Mouse (Mus musculus) gastrocnemius, postnatal 25 days (tissue): ENCODE measurements around the gene Krt9. TPM values are rescaled to one million over a fixed set of nuclear protein-coding genes. Genes with fewer than 3 reads are reported as not detected.
"Not testable (repeated sequence)": the region's sequence is repeated elsewhere in the genome, so short reads cannot be mapped to it uniquely, and the experiment has no call there.

Experiments
- DNase-seq: peaks from one replicate; pipeline ENCODE4 v3.0.0; 2022
- long read RNA-seq, 2 experiments: library from polyadenylated mRNA; stranded (forward); transcript quantifications; one replicate each; pipeline ENCODE4 v2.0.0; 2021
- total RNA-seq, 2 experiments: library from RNA; stranded (reverse); gene quantifications; 1 replicate in 1 of 2; 2 replicates in 1 of 2; pipeline ENCODE4 v1.2.3; 2021

The Krt9 gene
- not detected for total RNA-seq
- long read RNA-seq, experiment 1: 0 reads
- long read RNA-seq, experiment 2: 0 reads

DNA sequence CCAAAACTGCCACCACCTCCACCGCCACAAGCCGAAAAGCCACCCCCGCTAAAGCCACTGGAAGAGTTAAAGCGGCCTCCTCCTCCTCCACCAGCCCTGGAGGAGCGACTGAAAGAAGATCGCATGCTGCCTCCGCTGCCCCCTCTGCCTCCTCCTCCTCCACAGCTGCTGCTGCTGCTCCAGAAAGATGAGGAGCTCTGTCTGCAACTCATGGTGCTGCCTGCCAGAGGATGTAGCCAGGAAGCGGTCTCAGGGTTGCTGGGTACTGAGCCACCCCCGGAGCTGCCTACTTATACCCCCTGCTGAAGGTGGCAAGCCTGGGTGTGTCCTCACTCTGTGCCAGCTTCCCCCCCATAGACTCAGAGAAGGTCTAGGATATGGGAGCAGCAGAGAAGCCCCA, at the start of gene Krt9:
Gene Krt9 (minus strand): TSS at position 255 of the 400 bp plus-strand sequence.
- DNase-seq: no peak

DNA sequence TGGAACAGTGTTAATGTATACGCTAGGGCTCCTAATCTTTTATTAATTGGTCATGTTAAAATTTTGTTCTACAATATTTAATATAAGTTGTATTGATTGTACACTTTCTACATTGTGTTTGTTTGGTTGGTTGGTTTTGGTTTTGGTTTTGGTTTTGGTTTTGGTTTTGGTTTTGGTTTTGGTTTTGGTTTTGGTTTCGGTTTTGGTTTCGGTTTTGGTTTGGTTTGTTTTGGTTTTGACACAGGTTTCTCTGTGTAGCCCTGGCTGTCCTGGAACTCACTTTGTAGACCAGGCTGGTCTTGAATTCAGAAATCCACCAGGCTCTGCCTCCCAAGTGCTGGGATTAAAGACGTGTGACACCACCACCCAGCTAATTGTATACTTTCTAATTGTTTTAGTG, 47.2 kb upstream of the Krt9 start:
- not testable (repeated sequence) for DNase-seq

DNA sequence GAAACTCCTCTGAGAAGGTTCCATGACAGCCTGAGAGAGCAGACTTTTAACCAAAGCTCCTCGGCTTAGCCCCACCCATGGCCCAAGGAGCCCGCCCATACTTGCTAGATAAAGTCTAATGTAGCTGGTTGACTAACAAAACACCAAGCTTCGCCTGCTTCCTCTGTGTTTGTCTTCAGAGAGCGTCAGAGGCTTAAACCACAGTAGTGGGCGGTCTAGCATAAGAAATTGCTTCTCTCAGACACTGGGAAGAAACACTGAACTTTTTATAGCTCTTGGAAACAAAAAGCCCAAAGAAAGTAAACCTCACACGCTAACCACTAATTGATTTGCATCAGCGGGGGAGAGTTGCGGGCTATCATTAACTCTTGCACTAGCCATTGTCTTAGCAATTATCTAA, 28.7 kb upstream of the Krt9 start:
- DNase-seq: no peak

DNA sequence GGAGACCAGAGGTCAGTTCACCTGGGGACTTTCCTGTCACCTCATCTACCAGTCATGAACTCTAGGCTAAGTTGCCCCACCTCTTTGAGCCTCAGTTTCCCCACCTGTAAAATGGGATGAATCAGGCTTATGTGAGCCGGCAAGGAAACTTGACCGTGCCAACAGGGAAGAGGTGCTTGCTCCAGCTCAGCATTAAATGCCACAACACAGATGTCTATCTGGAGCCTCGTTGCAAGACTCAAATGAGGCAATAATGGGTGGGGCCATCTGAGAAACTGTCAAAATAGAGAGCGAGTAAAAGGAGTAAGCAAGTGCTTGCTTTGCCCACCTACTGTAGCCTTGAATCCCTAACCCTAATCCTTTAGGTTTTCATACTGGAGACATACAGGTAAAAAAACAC, 26.3 kb upstream of the Krt9 start:
- DNase-seq: no peak

DNA sequence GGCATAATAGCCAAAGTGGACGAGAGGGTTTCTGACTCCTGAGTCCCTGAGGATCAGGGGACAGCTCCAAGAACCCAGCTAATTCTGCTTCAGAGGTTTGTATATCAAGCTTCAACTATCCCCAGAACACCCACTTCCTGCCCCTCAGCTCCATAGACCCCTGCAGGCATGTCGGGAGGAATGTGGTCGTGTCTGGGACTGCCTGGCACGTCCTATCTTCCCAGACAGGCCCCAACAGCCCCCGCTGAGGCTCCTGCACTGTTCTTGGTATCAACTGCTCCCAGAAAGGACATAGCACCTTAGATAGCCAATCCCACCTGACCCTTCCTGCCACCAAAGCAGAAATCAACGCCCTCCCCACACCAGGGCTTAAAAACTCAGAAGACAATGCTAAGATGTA, 15.5 kb upstream of the Krt9 start:
- DNase-seq: no peak

DNA sequence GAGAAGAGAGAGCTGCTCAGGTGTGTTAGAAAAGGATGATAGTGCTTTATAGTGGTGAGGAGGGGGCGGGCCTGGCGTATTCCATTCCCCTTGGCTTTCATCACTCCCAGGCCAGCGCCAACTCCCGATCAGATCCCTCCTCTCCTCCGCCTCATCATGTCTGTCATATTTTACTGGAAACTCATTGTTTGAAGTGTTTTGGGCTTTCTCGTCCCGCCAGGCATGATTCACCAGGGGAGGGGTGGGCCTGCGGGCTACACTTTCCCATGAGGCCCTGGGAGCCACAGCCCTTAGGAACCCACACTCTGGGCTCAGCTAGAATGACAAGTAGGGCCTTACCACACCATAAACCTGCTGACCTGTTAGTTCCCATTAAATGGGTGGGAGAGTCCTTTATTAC, 14.5 kb upstream of the Krt9 start, which contains the start of gene Krt14:
Gene Krt14 (minus strand): TSS at position 51 of the 400 bp plus-strand sequence.
- no peak for DNase-seq

DNA sequence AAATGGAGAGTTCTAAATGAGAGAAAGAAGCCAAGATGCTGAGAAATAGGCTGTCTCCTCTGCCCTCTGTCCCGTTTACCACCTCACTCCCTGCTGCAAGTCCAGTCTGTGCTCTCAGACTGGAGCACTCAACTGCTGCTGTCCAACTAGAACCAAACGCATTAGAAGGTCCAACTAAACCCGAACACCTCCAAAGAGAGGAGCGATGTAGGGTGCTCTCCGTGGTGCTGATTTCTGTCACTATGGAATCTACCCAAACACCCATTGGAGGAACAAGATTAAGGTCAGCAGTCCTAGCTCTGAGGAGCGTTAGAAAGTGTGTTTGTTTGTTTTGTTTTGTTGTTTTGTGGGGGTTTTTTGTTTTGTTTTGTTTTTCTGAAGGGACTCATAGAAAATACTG, 10.4 kb upstream of the Krt9 start:
- DNase-seq: no peak

DNA sequence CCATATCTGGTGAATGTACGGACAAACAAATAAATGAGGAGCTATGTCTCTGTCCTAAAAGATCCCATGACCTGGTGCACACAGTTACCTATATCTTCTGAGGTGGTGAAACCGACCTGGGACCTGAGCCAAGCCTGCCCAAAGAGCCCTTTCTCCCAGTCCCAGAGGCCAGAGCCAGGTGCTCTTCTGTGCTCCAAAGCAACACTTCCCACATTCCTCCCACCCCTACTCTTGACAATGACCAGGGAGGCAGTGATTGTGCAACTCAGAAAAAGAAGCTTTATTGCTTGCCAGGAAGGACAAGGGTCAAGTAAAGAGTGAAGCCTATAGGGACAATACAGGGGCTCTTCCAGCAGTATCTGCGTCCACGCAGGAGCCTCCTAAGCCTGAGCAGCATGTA, 9.9 kb upstream of the Krt9 start:
- DNase-seq: no peak

DNA sequence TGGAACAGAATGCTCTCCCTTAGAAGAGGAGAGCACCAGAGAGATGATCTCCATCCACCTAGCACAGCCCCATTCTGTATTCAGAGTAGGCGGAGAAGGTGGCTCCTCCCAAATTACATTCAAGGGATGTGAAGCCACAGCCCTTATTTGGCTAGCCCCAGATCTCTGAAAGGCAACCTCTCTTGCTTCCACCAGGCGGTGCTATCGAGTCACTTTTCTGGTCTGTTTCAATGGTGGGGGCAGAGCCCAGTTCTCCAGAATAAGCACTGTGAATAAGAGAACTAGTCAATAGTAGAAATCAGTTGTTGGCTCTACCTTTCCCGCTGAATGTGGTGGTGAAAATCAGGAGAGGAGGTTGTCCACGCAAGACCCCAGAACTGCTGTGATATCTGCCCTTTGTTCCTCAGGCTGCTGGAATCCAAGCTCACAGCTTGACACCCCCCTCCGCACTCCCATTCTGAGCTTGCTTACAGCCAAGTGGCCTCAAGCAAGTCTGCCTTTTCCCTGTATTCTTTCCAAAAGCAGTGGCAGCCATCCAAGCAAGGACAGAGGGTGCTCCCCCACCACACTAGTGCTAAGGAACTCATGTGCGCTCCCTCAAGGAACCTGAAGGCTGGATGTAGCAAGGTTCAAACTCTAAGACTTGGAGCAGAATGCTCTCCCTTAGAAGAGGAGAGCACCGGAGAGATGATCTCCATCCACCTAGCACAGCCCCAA, 7.2 kb upstream of the Krt9 start:
- DNase-seq: no peak

DNA sequence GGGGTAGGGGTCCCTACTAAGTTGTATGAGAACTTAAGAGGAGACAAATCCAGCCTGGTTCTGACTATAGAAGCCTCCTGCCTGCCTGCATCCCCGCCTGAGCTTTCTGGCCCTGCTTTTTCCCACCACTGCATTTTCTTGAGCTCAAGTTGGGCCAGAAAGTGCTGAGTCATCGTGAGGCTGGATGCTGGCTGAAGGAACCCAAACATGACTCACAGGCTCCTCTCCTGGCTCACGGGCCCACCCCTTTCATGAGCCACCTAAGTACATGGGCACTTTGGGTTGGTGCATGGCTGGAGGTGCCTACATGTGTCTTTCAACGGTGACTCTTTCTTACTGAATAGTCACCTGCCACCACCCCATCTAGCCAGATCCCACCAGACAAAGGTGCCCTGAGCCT, 5.6 kb upstream of the Krt9 start:
- DNase-seq: no peak

DNA sequence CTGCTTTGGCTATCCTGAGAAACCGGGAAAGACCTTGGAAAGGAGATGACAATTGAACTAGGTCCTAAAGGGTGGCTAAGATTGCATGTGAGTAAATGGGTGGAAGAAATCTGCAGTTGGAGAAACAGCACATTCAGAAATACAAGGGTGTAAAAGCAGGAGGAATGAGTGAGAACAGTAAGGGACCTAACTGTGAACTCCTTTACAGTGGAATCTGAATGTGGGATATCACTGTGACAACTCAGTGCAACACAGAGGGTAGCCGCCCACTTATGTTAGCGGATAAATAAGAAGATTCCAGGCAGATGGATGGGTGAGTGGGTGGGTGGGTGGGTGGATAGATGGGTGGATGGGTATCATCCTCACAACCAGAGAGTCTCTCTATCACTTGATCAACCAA, 1.2 kb downstream of the Krt9 start:
- no peak for DNase-seq

DNA sequence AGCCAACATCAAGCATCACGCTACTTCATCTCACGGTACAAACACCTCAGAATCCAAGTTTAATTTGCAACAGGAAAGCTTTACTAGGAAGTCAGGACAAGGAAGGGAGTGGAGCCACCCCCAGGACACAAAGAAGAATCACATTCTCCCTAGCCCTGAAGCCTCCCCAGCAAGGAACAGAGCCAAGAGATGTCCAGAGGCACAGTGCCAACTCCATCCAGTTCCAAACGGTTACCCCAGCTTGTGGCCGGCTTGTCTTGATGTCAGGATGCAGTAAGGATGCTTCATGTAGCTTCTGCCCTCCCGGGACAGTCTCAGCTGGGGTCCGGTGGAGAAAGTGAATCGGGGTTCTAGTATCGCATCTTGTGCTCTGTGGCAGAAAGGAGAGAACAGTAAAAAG, 6.3 kb downstream of the Krt9 start:
- DNase-seq: no peak

DNA sequence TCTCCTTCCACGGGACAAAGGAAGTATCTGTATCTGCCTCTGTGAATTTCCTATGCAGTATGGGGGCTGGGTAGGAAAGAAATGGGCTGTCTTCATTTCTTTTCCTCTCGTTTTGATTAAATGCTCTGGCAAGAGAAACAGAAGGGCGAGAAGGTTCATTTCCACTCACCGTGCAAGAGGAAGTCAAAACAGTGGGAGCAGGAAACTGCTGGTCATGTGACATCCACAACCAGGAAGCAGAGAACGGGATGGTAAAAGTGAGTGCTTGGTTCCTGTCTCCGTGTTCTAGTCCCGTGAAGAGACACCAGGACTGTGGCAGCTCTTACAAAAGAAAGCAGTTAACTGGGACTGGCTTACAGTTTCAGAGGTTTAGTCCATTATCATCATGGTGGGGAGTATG, 11.3 kb downstream of the Krt9 start:
- DNase-seq: no peak

DNA sequence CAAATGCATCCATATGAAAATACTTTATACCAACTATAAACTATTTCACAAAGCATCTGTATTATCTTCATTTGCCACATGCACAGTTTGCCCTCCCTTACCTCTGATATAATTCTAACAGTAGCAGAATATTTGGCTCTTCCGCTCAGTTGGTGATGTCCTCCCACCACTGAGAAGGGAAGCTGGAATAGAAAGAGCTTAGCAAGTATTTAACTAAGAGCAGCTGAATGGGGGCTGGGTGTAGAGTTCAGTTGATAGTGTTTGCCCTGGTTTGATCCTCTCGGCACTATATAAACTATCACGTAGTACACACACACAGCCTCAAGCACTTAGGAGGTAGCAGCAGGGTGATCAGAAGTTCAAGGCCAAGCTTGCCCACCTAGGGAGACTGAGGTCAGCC, 13.8 kb downstream of the Krt9 start:
- no peak for DNase-seq

DNA sequence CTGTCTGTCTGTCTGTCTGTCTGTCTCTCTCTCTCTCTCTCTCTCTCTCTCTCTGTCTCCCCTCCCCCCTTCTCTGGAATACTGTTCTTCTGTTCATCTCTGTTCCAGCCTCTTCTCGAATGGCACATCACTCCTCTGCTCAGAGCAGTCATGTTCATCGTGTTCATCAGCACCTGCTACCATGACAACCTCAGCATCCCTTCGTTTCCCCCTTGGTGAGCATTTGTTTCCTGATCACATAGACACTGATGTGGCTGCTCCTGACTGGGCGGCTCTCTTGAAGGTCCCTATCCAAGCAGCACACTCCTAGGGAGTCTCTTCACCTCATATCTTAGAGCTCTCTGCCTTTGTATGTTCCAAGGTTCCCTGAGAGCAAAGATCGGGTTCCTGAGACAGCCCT, 14.7 kb downstream of the Krt9 start:
- no peak for DNase-seq

DNA sequence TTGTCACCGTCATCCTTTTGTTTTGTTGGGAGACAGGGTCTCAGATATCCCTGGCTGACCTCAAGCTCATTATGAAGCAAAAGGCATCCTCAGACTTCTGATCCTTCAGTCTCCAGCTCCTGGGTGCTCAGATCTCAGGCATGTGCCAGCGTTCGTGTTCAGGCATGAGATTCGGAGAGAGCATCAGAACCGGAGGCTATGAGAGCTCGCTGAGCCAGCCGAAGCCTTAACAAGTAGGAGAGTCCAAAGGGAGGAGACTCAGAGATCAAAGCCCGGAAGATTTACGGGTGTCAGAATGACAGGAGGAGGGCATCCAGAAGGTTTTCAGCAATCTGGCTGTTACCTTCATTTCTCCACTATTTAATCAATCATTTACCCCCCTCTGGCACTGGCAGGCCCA, 16.3 kb downstream of the Krt9 start:
- no peak for DNase-seq

DNA sequence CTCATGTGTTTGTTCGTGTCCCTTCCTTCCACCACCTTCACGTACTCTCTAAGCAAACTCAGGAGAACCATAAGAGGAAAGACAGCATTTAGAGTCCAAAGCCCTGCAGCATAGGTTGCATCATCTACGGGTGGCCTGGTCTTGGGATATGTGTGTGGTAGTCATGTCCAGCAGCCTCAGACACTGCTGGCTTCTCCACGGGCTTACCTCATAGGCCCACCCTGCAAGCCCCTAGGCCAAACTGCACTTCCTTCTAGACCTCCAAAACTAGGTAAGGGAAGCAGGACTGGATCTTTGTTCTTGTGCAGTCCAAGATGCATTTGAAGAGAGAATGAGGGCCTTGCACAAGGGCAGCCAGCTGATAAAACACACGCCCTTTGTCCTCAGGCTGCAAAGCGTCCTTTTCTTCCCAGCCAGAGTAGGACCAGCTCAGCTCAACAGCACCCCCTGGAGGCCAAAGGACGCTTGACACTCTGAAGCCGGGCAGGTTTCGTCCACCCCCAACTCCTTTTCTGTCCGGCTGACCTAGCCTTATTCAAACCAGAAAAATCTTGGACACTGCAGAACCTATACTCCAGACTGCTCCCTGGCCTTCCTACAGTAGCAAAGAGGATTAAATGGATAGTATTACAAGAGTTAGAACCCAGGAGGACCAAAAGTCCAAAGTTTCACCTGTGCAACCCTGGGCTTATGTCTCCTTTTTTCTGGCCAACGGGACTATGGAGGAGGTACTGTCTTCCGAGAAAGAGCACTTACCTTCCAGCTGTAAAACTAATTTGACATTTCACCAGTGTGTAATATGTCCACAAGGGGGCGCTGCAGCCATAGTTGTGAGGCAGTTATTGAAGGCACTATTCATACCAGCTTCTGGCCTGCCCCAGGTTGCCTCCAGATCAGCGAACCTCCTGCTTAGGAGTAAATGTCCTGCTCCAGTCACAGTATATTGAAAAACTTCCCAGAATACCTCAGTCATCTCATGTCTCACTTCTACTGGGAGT, 24.0 kb downstream of the Krt9 start:
- peak; percentile 17 for DNase-seq

DNA sequence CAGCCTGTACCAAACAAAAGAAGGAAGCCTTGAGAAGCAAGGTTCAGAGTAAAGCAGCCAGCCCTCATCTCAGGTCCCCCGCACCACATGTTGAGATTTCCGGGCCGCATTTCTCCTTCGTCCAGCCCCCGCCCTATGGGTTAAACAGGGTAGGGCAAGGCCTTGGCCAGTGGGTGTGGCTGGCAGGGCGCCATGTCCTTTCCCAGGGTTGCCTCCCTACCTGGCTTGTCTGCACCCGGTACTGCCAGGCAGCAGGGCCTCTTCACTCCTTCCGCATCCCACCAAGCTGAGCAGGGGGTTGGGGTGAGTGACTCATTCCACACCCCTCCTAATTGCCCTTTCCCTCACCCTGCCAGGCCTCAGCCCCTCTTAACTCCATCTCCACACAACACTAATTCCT, 25.0 kb downstream of the Krt9 start:
- DNase-seq: no peak

DNA sequence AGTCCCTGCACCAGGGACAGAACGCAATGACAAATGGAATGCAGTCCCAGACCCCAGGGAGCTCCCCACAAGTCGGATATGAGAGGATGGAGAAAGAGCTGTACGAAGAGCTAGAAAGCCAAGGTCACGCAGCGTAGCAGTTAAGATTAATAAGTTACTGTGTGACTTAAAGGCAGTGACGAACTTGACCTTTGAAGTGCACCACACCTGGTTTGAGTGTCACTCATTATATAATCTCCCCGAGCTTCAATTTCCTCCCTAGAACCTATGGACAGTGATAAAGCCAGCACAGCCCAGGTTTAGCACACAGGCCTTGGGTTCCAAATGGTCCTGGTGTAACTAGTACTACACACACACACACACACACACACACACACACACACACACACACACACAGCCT, 28.7 kb downstream of the Krt9 start:
- DNase-seq: no peak

DNA sequence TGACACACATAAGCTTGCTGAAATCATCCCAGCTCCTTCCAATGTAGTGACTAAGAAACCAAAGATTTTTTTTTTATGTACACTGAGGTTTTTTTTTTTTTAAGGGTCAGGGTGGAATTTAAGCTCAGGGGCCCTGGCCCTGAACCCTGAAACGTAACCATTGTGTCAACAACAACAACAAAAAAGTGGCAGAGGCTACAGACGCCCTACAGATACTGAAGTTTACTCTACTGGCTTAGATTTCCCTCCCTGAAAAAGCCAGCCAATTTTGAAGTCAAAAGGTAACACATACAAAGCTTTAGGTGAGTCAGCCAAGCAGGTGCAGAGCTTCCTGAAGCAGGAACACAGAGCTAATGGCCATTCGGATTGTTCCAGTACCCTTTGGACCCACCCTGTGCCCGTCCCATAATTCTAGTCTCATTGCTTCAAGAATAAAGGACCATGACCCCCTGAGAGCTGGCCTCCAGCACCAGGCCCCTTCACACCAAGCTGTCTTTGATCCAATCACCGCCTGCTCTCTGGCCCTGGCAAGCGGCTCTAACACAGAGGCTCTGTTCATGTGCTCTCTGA, 35.1 kb downstream of the Krt9 start:
- DNase-seq: no peak

DNA sequence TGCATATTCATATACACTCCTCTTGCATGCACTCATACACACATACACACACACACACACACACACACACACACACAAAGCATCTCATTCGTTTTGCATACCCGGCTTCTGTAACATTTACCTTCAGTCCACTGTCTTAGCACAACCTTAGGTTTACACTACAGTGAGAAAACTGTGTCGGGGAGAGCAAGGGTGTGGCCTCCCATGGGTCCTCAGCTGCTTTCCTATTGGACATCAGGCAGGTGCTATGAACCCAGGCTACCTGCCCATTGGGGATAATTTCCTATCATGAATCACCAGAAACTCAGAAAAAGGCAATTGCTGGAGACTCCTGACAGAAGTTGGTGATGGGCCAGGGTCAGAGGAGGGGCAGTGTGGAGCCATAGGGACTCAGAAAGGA, 35.7 kb downstream of the Krt9 start:
- DNase-seq: no peak

DNA sequence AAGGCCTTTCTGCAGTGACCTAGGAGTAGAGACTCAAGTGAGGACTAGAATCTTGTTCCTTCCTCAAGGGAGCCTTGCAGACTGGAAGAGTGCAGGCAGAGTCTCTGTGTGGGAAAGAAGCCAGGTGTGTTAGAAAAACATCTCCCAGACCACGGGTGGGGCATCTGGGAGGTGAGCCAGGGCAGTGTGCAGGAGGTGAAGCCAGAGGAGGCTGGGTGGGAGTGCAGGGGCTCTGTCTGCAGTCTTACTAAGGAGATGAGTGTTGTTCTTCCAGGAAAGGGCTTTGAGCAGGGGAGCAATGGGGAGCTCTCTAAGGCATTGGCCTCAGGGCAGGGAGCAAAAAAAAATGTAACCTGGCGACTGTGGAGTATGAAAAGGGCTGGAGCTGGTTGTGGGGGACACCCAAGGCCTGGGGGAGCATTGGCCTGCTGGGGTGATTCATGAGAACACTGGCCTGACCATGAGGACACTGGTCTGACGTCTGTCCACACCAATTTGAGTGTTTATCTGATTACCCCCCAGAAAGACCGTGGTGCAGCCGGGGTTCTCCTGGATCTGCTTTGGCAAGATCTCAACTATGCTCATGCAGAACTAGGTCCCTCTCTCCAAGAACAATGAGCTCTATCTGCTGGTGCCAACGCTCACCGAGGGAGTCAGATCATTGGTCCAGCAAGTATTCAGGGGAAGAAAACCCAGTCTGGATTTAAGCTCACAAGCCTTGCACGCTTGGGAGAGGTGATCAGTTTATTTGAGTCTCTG, 37.4 kb downstream of the Krt9 start:
- no peak for DNase-seq
